Mouse (Mus musculus): ENCODE results near the gene Tmem69.
A peak's percentile ranks its signal among the peaks of the same experiment; 100 is the strongest.

GRCm38 (mm10) chr4:116531109-116531508 is 24.6 kb downstream of the Tmem69 start:
- TF ChIP-seq CTCF (IDR thresholded peaks at IDR 0.05; ENCODE audit: low read depth) (peak; percentile 39), EP300 (IDR thresholded peaks at IDR 0.05; ENCODE audit: low read depth) (no peak)

Data from liver, embryonic 14.5 days (tissue).